Mouse (Mus musculus) stomach, postnatal 0 days (tissue): ENCODE data around the gene Tpo. TPM values are rescaled to one million over a fixed set of nuclear protein-coding genes. Genes with fewer than 3 reads are reported as not detected.
A peak's percentile ranks its signal among the peaks of the same experiment; 100 is the strongest.

Source experiments
- ATAC-seq: fragments of 200-750 bp; cut with Nextera tagmentation; 2 replicates; pipeline ENCODE4 v1.8.0; 2017; ENCODE audit not compliant: low FRiP score, low TSS enrichment
- DNase-seq: peaks from one replicate; pipeline ENCODE4 v3.0.0-alpha.2; 2016; ENCODE audit warnings: low spot score
- H3K27ac ChIP-seq: fragments of 300-500 bp; sonication (generic); replicated peaks from 2 replicates; pipeline ENCODE4 v1.5.1; 2014; ENCODE audit warnings: mild to moderate bottlenecking, control low read depth
- H3K27me3 ChIP-seq: fragments of 300-500 bp; sonication (generic); 2 replicates; pipeline ENCODE4 v1.6.1; 2014; ENCODE audit warnings: low read length; ENCODE audit not compliant: control insufficient read depth, insufficient read depth
- H3K36me3 ChIP-seq: fragments of 300-500 bp; sonication (generic); 2 replicates; pipeline ENCODE4 v1.6.1; 2014; ENCODE audit warnings: low read length, mixed read lengths; ENCODE audit not compliant: control insufficient read depth, insufficient read depth
- H3K4me1 ChIP-seq: fragments of 300-500 bp; sonication (generic); replicated peaks from 2 replicates; pipeline ENCODE4 v1.6.1; 2014; ENCODE audit warnings: antibody characterized with exemption; ENCODE audit not compliant: control insufficient read depth, insufficient read depth
- H3K4me2 ChIP-seq: fragments of 300-500 bp; sonication (generic); replicated peaks from 2 replicates; pipeline ENCODE4 v1.6.1; 2014; ENCODE audit warnings: low read depth, mild to moderate bottlenecking, control low read depth, moderate library complexity
- H3K4me3 ChIP-seq: fragments of 300-500 bp; sonication (generic); 2 replicates; pipeline ENCODE4 v1.5.1; 2014; ENCODE audit warnings: low read depth, low read length, control low read depth
- H3K9ac ChIP-seq: fragments of 300-500 bp; sonication (generic); 2 replicates; pipeline ENCODE4 v1.6.1; 2014; ENCODE audit warnings: mild to moderate bottlenecking, low read length, control low read depth, mixed read lengths
- H3K9me3 ChIP-seq: fragments of 300-500 bp; sonication (generic); 2 replicates; pipeline ENCODE4 v1.6.1; 2016; ENCODE audit warnings: low read length; ENCODE audit not compliant: control insufficient read depth
- CTCF ChIP-seq: IDR thresholded peaks from 2 replicates; pipeline ENCODE4 v1.5.1; 2016; ENCODE audit warnings: antibody characterized with exemption, low read depth, mild to moderate bottlenecking, moderate library complexity
- EP300 ChIP-seq: optimal IDR thresholded peaks from 2 replicates; pipeline ENCODE3; 2016; ENCODE audit warnings: antibody characterized with exemption
- WGBS: fragments of 180-500 bp; shearing (Covaris S2); extraction: QIAGEN DNeasy Blood & Tissue Kit; methylation state at CpG from one replicate; pipeline ENCODE4 v1.1.7; 2014; 5-methylcytosine and 5-hydroxymethylcytosine counted together
- polyA plus RNA-seq: library from polyadenylated mRNA; unstranded; fragments of >200 nt; fragmentation: Nextera tagmentation; extraction: Ambion mirVana; gene quantifications from 2 replicates; pipeline ENCODE4 v1.2.1, GENCODE M21; 2015

Gene Tpo
- polyA plus RNA-seq, 1 experiment from 2014 or later: not detected

- TF ChIP-seq CTCF: no peak
Measured at GRCm38 (mm10) chr12:30035841-30036568, 96.4 kb downstream of the Tpo start.

GRCm38 (mm10) chr12:30035406-30035805, 97.0 kb downstream of the Tpo start:
- H3K27ac ChIP-seq: no peak overlapping the region
- 41% methylated on average over 1 of the region's 1 CpGs for WGBS
- no peaks in the 10 kb centered on the region for H3K9me3 ChIP-seq
- no peak for ATAC-seq
- no peak overlapping the region for H3K9ac ChIP-seq
- no peak for TF ChIP-seq EP300
- TF ChIP-seq CTCF: no peak
- no peak overlapping the region for H3K4me2 ChIP-seq
- H3K27me3 ChIP-seq: no peaks in the 10 kb centered on the region
- H3K4me3 ChIP-seq: no peak overlapping the region
- no peaks in the 10 kb centered on the region for H3K4me1 ChIP-seq
- DNase-seq: no peak
- H3K36me3 ChIP-seq: no peaks in the 10 kb centered on the region

More at GRCm38 (mm10) chr12:30035841-30036568, 96.4 kb downstream of the Tpo start:
- ATAC-seq (no peak), DNase-seq (no peak)
- no peaks in the 10 kb centered on the region for H3K4me1 ChIP-seq
- no peaks in the 10 kb centered on the region for H3K27me3 ChIP-seq
- 0 out of 2 replicates have a peak overlapping the region, but pooled peaks have one; percentile 6 for H3K27ac ChIP-seq
- no peaks in the 10 kb centered on the region for H3K36me3 ChIP-seq
- H3K4me2 ChIP-seq: no peak overlapping the region
- H3K9me3 ChIP-seq: no peaks in the 10 kb centered on the region
- H3K9ac ChIP-seq: no peak overlapping the region
- H3K4me3 ChIP-seq: no peak overlapping the region

- no peaks in the 10 kb centered on the region for H3K4me1 ChIP-seq
- no peak overlapping the region for H3K9ac ChIP-seq
- DNase-seq (no peak), ATAC-seq (no peak)
- WGBS: 82% methylated on average over 5 of the region's 5 CpGs
- no peaks in the 10 kb centered on the region for H3K27me3 ChIP-seq
- no peak overlapping the region for H3K4me3 ChIP-seq
- TF ChIP-seq CTCF: no peak
- TF ChIP-seq EP300: no peak
- H3K4me2 ChIP-seq: no peak overlapping the region
- no peak overlapping the region for H3K27ac ChIP-seq
- H3K9me3 ChIP-seq: no peaks in the 10 kb centered on the region
- H3K36me3 ChIP-seq: no peaks in the 10 kb centered on the region
Measured at GRCm38 (mm10) chr12:30034681-30035080, 97.7 kb downstream of the Tpo start.

GRCm38 (mm10) chr12:30030571-30030970, 101.9 kb downstream of the Tpo start:
- H3K9me3 ChIP-seq: no peaks in the 10 kb centered on the region
- DNase-seq (no peak), ATAC-seq (no peak)
- H3K4me2 ChIP-seq: no peak overlapping the region
- no peak overlapping the region for H3K4me3 ChIP-seq
- TF ChIP-seq EP300: no peak
- TF ChIP-seq CTCF: no peak
- no peak overlapping the region for H3K27ac ChIP-seq
- no peaks in the 10 kb centered on the region for H3K4me1 ChIP-seq
- 42% methylated on average over 5 of the region's 5 CpGs for WGBS
- H3K36me3 ChIP-seq: no peaks in the 10 kb centered on the region
- no peak overlapping the region for H3K9ac ChIP-seq
- no peaks in the 10 kb centered on the region for H3K27me3 ChIP-seq

GRCm38 (mm10) chr12:30029111-30029510, 103.3 kb downstream of the Tpo start:
- TF ChIP-seq CTCF (no peak), EP300 (no peak)
- Histone ChIP-seq H3K27me3 (no peaks in the 10 kb centered on the region), H3K4me2 (no peak overlapping the region), H3K36me3 (no peaks in the 10 kb centered on the region), H3K27ac (no peak overlapping the region), H3K9ac (no peak overlapping the region), H3K4me3 (no peak overlapping the region), H3K4me1 (no peaks in the 10 kb centered on the region), H3K9me3 (no peaks in the 10 kb centered on the region)
- DNase-seq: no peak
- no peak for ATAC-seq
- 89% methylated on average over 1 of the region's 1 CpGs for WGBS

GRCm38 (mm10) chr12:30027721-30028340, 104.6 kb downstream of the Tpo start:
- DNase-seq: no peak
- ATAC-seq: no peak
- no peaks in the 10 kb centered on the region for H3K4me1 ChIP-seq

More at GRCm38 (mm10) chr12:30027721-30028340, 104.6 kb downstream of the Tpo start:
- H3K9me3 ChIP-seq: no peaks in the 10 kb centered on the region
- no peaks in the 10 kb centered on the region for H3K36me3 ChIP-seq
- H3K27ac ChIP-seq: no peak overlapping the region
- no peak overlapping the region for H3K4me3 ChIP-seq
- H3K4me2 ChIP-seq: no peak overlapping the region
- H3K9ac ChIP-seq: no peak overlapping the region
- WGBS: 68% methylated on average over 3 of the region's 3 CpGs
- TF ChIP-seq CTCF: no peak
- no peak for TF ChIP-seq EP300
- no peaks in the 10 kb centered on the region for H3K27me3 ChIP-seq
